In the genomic region with DNA sequence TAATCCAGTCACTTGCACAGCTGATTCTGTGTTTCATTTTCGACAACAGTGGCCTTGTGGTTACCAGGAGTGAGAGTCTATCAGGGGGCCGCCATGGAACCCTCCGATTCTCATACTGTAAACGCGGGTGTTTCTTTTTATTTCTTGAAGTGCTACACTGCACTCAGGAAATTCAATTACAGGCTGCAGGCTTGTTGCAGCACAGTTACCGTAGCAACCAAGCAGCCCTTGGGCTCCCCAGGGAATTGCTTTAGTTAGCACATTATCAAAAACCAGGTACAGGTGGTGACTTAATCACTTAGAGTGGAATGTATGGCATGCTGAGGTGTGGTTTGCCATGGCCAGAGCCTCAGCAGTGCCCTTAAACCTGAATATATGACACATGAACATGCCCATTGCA, we compare ENCODE assay signal across 12 mouse cellular contexts. TPM values are rescaled to one million over a fixed set of nuclear protein-coding genes. Genes with fewer than 3 reads are reported as not detected.
DNase-seq lines count a peak whose midpoint lies in the region; ATAC-seq and TF ChIP-seq lines count a peak whose summit lies in the region.
"Had no signal": no experiment of that assay in that cellular context is flagged by ENCODE, and none has a peak within 500 bp of the region (broad histone marks: within the 10 kb centered on the region; RNA-seq: fewer than 3 reads in every experiment).

No protein-coding gene starts in this region.

- H3K4me1 ChIP-seq in kidney, embryonic 14.5 days (ENCODE audit: control insufficient read depth, insufficient read depth, low read length): no peaks in the 10 kb centered on the region
- H3K4me1 ChIP-seq in hindbrain, embryonic 16.5 days (ENCODE audit: control insufficient read depth, insufficient read depth, low read depth, low read length): peaks cover 3% of the 10 kb centered on the region; the same call in 1 of the 2 replicates
- H3K4me1 ChIP-seq in limb, embryonic 14.5 days (ENCODE audit: control insufficient read depth, insufficient read depth, low read length): peaks cover 6% of the 10 kb centered on the region; the same call in 1 of the 2 replicates
- H3K4me1 ChIP-seq: heart, embryonic 13.5 days had no signal

- no peak for TF ChIP-seq POLR2A in limb, embryonic 14.5 days (IDR thresholded peaks at IDR 0.05; ENCODE audit: borderline replicate concordance, extremely low read depth, insufficient read depth, insufficient read length)

- H3K4me3 ChIP-seq in kidney, embryonic 14.5 days (ENCODE audit: low read length): no peak overlapping the region
- no peak overlapping the region for H3K4me3 ChIP-seq in hindbrain, embryonic 16.5 days (ENCODE audit: low read length)
- no peak overlapping the region for H3K4me3 ChIP-seq in limb, embryonic 14.5 days (replicated peaks; ENCODE audit: low read length)
- H3K4me3 ChIP-seq: heart, embryonic 13.5 days had no signal

- no peaks in the 10 kb centered on the region for H3K36me3 ChIP-seq in kidney, embryonic 14.5 days (ENCODE audit: control insufficient read depth, insufficient read depth, low read length)
- H3K36me3 ChIP-seq in hindbrain, embryonic 16.5 days (ENCODE audit: control insufficient read depth, insufficient read depth, low read length): no peaks in the 10 kb centered on the region
- no peaks in the 10 kb centered on the region for H3K36me3 ChIP-seq in limb, embryonic 14.5 days (ENCODE audit: control insufficient read depth, insufficient read depth, low read length)
- H3K36me3 ChIP-seq: heart, embryonic 13.5 days had no signal

- WGBS in kidney, embryonic 14.5 days: 73% methylated on average over 6 of the region's 6 CpGs
- 60% methylated on average over 6 of the region's 6 CpGs for WGBS in hindbrain, embryonic 16.5 days
- 35% methylated on average over 6 of the region's 6 CpGs for WGBS in limb, embryonic 14.5 days

- ATAC-seq in kidney, embryonic 14.5 days (ENCODE audit: low FRiP score, low TSS enrichment): no peak
- peak; percentile 68 for ATAC-seq in hindbrain, embryonic 16.5 days
- ATAC-seq in limb, embryonic 14.5 days (ENCODE audit: low FRiP score, low read depth): no peak
- ATAC-seq: intestine, postnatal 0 days had no signal

- H3K9ac ChIP-seq in kidney, embryonic 14.5 days (ENCODE audit: low read depth, low read length): no peak overlapping the region
- no peak overlapping the region for H3K9ac ChIP-seq in hindbrain, embryonic 16.5 days (ENCODE audit: low read depth, low read length)
- H3K9ac ChIP-seq in limb, embryonic 14.5 days (ENCODE audit: low read depth, low read length, severe bottlenecking): no peak overlapping the region
- H3K9ac ChIP-seq: heart, embryonic 13.5 days had no signal

- no peaks in the 10 kb centered on the region for H3K27me3 ChIP-seq in kidney, embryonic 14.5 days (ENCODE audit: control insufficient read depth, insufficient read depth, low read length)
- H3K27me3 ChIP-seq in hindbrain, embryonic 16.5 days (replicated peaks; ENCODE audit: control insufficient read depth, insufficient read depth, low read length): no peaks in the 10 kb centered on the region
- no peaks in the 10 kb centered on the region for H3K27me3 ChIP-seq in limb, embryonic 14.5 days (ENCODE audit: control insufficient read depth, insufficient read depth, low read length)
- H3K27me3 ChIP-seq: heart, embryonic 13.5 days had no signal

- H3K4me2 ChIP-seq in kidney, embryonic 14.5 days (replicated peaks; ENCODE audit: low read depth, low read length): no peak overlapping the region
- no peak overlapping the region for H3K4me2 ChIP-seq in hindbrain, embryonic 16.5 days (ENCODE audit: low read length)
- H3K4me2 ChIP-seq in limb, embryonic 14.5 days (replicated peaks; ENCODE audit: low read depth, low read length, severe bottlenecking): no peak overlapping the region
- H3K4me2 ChIP-seq: heart, embryonic 13.5 days had no signal

- H3K9me3 ChIP-seq in kidney, embryonic 14.5 days (ENCODE audit: control insufficient read depth, low read length): peaks cover 4% of the 10 kb centered on the region; the same call in 1 of the 2 replicates
- no peaks in the 10 kb centered on the region for H3K9me3 ChIP-seq in hindbrain, embryonic 16.5 days (ENCODE audit: control insufficient read depth, low read length)
- no peaks in the 10 kb centered on the region for H3K9me3 ChIP-seq in limb, embryonic 14.5 days (ENCODE audit: control insufficient read depth, low read length)

- H3K27ac ChIP-seq in kidney, embryonic 14.5 days (ENCODE audit: low read depth, low read length): no peak overlapping the region
- no peak overlapping the region for H3K27ac ChIP-seq in hindbrain, embryonic 16.5 days (ENCODE audit: low read depth, low read length)
- no peak overlapping the region for H3K27ac ChIP-seq in limb, embryonic 14.5 days (replicated peaks; ENCODE audit: low read depth, low read length)
- H3K27ac ChIP-seq: heart, embryonic 13.5 days had no signal

- DNase-seq in kidney, adult 18-20 months: peak; percentile 8
- peak; percentile 57 for DNase-seq in ZHBTc4 (ENCODE audit: low read depth, low spot score)
- DNase-seq in limb, embryonic 14.5 days (ENCODE audit: low spot score): peak; percentile 30
- no peak for DNase-seq in spleen, postnatal 10 days (ENCODE audit: low spot score in 2 of 2)
- DNase-seq in adrenal gland, adult (ENCODE audit: inconsistent age in 2 of 2, low spot score in 1 of 2): no peak
- no peak for DNase-seq in gastrocnemius, postnatal 10 days
- DNase-seq: left cerebral cortex, postnatal 4 days; thymus, adult 18-20 months had no signal

RNA-seq across cellular contexts. Expression of a gene that starts 12.3 kb away (rescaled TPM):
- 14.8 and 16.1 TPM in 2 replicates for polyA plus RNA-seq in kidney, embryonic 14.5 days (2014; fragmentation: Nextera tagmentation; extraction: Ambion mirVana)
- polyA plus RNA-seq in hindbrain, embryonic 16.5 days (2015; fragmentation: Nextera tagmentation; extraction: Ambion mirVana): 16.0 and 16.6 TPM in 2 replicates
- polyA plus RNA-seq in limb, embryonic 14.5 days (2012; rRNA removed): 7.6 and 11.1 TPM in 2 replicates
- 12.6 and 13.3 TPM in 2 replicates for polyA plus RNA-seq in limb, embryonic 14.5 days (2014; fragmentation: Nextera tagmentation; extraction: Ambion mirVana)
- total RNA-seq in gastrocnemius, postnatal 10 days (2021): 1 to 10 TPM; 1.6 to 2.9 TPM

Comparison
In these comparisons a context has a peak if more than half of its experiments do, and no peak if none do; other contexts are left out.
1. DNase-seq: peak in kidney, adult 18-20 months (single experiment), ZHBTc4 (single experiment) and limb, embryonic 14.5 days (single experiment); none in spleen, postnatal 10 days (0 of 2), adrenal gland, adult (0 of 2) and gastrocnemius, postnatal 10 days (single experiment).